Mouse (Mus musculus) cerebellum, adult 9-11 months (tissue): ENCODE measurements at regions not wholly inside any gene's neighbourhood (a gene's known extent, or its start where the extent isn't known, plus 50 kb on each side); places are given as distances from the start of the nearest gene placed in this dataset.
A peak's percentile ranks its signal among the peaks of the same experiment; 100 is the strongest.

ENCODE experiments used
- DNase-seq: peaks from one replicate; pipeline ENCODE4 v3.0.0; 2022

DNA sequence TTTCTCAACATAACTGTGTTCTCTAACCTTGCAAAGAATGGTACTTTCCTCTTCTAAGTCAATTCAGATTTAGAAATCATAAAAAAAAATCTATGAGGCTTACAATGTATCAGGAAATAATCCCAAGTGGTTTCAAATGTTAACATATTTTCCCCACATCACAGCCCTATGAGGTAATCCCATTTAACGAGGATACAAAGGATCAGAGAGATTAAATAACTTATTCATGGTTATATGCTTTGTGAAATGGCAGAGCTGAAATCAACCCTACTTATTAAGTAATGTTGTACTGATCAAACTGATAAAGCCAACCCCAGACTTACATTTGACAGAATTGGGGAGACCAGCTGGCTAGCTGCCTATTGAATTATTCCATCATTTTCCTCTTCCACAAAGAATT is 614.4 kb downstream of the Ntrk3 start:
- no peak for DNase-seq

GRCm38 (mm10) chr7:78121151-78121486 is 616.7 kb downstream of the Ntrk3 start:
- DNase-seq = no peak

DNA sequence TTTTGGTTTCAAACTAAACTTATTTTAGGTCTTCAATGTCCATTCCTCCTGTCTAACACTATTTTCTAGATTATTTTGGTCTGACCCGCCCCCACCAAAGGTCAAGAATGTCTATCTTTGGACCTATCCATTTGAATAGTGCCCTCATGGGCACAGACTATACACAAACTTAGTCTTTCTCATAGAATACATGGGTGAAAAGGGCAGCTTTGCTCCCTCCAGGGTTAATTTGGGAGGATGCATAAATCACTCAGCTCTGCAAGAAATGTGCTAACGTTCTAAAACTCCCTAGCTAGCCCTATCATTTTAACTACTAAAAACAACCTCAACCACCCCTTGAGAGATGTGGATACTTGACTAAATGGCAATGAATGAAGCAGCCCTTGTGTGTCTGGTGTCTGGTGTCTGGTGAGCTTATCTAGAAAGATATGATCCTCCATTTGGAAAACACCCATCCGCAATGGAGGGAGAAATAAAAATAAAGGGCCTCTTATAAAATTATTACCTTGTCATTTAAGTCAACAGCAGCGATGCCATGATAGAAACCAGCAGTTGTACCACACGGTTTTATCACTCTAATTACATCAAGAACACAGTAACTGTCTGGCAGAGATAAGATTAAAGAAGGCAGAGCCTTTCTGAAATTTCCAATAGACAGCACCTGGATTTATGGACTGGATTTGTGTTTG is 617.2 kb downstream of the Ntrk3 start:
- no peak for DNase-seq

- no peak for DNase-seq
These were observed 618.0 kb downstream of the Ntrk3 start for GRCm38 (mm10) chr7:78119809-78120208.

GRCm38 (mm10) chr7:78111291-78111690 is 626.5 kb downstream of the Ntrk3 start:
- no peak for DNase-seq

DNA sequence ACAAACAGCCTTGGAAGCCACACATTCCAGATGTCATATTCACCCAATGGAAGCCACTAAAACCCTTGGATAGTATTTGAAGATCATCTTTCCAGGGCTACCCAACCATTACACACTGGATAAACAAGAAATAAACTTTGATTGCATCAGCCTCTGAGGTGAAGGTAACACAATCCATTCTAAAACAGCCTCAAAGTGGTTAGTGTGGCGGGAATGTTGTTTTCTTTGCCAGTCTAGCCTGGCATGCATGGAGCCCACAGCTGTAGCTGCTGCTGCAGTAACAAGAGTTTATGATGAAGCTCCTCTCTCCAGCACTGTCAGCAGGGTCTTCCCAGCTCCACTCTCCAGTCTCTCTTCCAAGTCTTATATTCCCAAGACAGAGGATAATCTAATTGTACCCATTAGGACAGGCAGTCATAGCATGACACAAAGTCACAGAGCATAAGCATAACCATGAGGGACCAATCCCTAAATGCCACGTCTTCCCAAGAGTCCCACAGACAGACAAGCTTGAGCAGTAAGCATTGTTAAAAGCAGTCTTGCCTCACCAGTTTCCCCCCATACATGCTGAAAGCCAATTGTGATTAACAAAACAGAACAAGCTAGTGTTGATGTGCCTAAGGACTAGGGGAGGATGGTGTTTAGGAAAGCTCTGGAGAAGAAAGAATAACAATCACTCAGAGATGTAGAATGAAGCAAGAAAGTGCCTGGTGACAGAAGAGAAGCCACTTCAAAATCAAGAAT is 634.1 kb downstream of the Ntrk3 start:
- no peak for DNase-seq

DNA sequence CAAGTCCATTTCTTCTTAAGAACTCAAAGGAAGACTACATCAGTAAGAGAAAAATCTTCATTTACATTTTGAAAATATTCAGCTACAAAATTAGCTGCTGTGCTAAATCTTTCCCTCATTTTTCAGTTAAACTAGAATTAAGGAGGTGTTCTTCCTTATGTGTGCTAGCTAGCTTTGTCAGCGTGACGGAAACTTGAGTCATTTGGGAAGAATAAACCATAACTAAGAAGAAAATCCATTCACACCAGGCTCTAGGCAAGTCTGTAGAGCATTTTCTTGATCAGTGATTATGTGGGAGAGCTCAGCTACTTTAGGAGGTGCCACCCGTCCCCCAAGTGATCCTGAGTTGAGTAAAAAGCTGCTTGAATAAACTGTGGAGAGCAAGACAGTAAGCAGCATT is 635.4 kb downstream of the Ntrk3 start:
- DNase-seq = no peak

DNA sequence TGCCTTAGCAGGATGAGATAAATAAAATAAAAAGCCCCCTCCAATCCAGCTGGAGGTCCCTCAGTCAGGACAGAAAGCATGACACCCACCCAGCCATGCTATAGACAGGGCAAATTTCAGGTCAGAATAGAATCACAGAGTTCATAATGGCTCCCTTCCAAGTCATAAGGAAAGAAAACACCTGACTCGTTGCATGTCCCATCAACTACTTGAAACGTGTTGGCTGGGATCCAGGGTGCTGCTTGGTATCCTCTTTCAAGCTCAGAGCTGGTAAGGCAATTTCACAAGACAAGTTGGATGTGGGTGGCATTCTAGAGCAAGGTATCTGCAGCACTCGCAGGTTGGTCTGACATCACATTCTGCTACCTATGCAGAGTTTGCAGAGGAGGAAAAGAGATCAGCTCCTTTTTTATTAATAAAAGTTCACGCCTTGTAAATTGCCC is 651.2 kb downstream of the Ntrk3 start:
- DNase-seq = no peak

DNA sequence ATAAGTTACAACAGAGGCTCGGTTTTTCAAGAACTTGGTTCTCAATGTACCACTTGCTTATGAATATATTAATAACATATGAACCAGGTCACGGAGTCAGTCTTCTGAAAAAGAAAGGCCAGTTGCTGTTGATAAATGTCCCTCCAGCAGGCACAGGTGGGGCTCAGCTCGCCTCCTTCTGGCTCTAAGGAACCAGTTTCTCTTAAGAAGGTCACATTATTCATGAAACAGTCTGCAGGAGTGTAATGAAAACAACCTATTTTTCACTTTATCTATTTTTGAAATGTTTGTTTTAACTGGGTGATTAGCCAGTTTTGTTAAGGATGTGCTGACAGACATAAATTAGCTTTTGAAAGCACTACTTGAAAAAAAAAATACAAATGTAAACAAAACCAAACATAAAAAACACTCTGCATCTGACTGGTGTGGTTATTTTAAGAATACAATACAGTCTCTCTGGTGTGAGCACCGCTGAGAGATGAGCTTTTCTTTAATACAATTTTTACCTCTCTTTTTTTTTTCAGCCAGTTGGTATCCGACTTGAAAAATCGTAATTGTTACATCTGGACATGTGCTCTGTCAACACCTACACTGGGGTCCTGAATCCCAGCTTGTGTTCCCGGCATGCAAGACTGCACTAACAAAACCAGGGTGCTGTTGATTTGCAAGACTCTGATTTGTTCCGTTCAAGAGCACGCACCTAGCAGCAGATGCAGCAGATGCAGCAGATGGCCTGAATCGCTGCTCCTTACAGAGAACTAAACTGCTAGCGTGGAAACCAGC is 651.8 kb downstream of the Ntrk3 start:
- DNase-seq = no peak

DNA sequence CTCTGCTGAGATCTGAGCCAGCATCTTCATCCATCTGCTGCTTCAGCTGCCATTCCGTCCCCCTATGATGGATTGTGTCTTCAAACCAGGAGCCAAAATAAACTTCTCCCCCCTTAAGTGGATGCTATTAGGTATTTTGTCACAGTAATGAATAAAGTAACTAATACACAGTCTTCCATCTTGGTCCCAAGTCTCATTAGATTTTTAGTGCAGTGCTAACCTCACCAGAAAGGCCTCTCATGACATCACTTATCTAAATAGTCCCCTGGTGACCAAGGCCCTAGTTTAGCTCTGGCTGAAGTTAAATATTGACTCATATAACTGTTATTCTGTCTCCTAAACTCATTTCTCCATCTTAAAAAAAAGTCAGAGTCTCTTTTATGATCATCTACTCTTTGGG is 658.1 kb downstream of the Ntrk3 start:
- DNase-seq = no peak

DNA sequence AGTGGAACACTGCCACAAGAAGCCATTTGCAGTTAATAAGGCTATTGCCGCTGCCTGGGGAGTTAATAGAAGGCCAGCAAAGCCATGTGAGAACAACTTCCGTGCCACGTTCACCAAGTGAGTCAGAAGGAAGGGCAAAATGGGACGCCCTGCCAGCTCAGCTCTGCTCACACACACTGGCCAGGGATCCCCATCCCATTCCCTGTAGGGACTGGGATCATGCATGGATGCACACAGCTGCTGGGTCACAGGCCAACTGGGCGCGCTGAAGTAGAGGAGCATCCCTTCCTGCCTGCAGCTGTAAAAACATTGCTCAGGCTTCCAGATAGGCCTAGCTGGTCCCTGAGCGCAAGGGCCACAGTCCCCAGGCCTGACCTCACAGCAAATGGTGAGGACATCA is 666.7 kb downstream of the Ntrk3 start:
- peak; percentile 7 for DNase-seq

DNA sequence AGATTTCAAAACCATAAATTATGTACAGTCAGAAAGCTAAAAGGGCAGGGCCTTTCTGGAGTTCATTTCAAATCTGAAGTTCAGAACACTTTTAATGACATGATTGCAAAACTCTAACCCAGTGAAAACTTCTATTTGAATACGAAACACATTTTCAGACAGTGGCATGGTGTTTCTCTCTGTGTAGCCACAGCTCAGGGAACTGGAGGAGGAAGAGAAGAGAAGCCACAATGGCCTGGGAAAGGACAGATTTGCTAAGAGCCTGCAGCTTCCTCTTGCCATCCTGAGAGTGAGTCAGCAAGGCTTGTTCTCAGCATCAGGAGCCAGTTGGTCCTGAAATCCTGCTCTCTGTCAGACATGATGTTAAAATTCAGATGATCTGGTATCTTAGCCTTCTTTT is 676.2 kb downstream of the Ntrk3 start:
- no peak for DNase-seq

DNA sequence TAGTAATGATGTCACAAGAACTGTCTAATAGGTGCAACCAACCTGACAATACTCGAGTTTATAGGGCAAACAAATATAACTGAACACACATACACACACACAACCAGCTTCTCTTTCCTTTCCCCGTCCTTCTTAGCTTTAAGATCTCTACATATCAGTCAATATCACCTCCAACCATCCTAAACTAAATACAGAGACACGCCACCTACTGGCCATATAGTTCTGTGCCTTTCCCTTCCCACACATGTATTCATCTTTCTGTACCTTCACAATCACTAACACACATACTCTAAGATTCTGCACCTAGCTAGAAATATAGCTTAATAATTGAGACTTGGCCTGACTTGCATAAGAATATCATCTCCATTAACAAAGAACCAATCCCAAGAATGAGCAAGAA is 688.2 kb downstream of the Ntrk3 start:
- no peak for DNase-seq

DNA sequence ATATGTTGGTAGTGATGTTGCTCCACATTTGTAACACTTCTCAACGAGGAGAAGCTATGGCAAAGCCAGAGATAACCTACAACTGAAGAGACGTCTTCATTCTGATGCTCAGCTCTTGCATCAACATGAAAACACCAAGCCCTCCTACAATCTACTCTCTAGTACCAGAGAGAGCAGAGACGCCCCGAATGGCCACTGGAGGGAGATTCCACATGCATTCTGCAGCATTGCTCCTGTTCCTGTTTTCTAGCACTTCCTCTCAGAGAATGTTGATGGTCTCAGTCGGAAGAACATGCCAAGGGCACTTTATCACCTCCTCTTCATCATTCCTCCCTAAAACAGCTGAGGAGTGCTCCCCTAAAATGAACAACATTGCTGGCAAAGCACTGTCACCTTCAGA is 692.4 kb downstream of the Ntrk3 start:
- no peak for DNase-seq

DNA sequence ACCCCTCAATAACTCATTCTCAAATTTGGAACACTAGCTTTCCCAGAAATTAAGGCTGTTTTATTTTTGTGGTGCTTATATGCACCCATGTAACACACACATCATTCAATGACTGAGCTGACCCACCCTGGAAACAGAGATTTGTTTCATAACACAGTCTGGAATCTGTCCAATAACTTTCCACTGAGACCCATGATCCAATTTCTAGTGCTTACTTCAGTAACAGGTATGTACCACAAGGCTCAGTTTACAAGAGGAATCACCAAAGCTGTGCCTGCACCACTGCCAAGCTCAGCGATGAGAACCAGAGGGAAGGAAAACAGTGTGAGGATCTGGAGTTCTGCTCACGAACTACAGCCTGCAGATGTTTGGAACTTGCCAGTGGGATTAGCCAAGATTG is 706.8 kb downstream of the Ntrk3 start:
- DNase-seq = no peak

DNA sequence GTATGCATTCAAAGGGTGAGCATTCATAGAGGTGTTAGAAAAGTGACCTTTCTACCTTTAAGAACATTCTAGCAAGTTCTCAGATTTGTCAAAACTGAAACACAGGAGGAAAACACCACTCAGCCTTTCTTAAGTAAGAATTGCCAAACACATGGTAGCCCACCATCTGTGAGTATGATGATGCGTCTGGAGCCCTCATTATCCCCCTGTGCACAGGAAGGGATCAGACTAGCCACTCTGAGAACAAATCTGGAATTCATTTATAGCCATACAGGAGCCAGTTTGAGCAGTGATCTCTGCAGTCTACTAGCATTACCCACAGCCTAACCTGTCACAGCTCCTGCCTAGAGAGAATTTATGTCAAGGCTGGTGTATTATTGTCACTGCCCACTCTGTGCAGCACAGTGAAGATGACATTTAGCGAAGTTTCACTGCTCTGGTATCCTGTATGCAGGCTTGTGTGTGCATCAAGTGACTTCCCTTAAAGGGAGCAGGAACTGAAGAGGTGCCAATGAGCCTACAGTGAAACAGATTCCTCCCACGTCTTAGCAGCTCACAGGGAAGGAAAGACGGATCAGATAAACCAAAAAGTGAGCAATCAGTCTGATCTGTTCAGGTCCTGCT is 710.7 kb downstream of the Ntrk3 start:
- DNase-seq = no peak

DNA sequence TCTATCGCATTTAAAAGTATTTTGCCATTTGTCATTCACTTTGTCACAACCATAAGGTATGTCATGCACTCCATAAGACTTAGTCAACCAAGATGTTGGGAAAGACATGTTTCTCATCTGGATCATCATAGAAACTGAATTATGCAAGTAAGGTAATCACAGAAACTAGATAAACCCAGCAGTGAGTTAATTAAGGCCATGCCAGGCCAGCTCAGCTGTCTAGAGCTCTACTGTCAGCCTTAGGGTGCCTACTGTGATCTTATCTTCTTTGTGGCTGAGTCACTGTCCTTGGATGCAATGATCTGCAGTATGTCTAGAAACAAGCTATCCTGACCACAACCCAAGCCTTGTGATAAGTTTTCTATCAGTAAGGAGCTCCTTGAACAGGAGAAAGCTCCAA is 714.2 kb downstream of the Ntrk3 start:
- no peak for DNase-seq

DNA sequence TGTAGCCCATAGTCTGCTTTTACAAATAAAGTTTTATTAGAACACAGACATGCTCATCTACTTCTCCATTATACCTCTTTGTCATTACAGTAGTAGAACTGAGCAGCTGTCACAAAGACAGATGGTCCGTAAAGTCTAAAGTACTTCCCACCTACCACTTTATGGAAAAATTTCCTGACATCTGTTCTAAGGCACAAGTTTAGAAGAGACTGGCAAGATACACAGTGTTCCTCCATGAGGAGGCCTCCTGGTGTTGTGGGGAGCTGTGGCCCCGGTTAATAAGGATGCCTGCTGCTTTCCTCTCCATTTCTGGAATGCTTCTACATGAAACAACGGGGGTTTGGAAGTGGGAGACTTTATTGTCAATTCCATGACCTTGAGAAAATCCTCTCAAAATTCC is 714.7 kb downstream of the Ntrk3 start:
- DNase-seq = no peak

GRCm38 (mm10) chr7:78013631-78014030 is 724.2 kb downstream of the Ntrk3 start:
- DNase-seq = no peak

DNA sequence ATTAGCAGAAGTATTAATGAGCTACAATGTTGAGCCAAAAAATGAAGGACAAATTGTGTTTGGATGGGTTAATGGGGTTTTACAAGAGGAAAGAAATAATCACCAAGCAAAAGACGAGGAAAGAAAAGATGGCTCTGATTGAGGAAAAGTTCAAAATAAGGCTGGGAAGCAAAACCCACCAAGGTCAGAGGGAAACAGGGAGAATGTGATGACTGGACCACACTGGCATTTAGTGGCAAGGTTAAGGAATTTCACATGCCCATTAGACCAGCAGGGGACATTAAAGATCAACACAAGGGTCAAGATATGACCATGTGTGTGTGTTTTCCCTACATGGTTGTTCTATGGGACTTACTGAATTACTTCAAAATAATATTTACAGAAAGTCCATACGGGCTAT is 734.7 kb downstream of the Ntrk3 start:
- DNase-seq = no peak

DNA sequence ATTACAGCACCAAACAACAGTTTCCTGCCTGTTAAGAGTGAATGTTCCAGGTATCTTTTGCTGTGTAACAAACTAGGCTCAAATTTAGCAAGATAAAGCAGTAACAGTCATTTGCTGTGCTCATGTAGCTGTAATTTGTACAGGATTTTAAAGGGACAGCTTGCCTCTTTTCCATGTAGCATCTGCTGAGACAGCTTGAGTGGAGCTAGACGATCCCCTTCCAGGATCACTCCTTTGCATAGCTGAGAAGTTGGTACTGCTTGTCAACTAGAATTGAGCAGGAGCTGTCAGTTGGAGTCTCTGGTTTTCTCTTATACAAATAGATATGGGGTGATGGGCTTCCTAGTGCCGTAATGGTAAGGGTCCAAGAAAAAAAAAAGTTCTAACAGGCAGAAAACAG is 744.0 kb downstream of the Ntrk3 start:
- DNase-seq = no peak

DNA sequence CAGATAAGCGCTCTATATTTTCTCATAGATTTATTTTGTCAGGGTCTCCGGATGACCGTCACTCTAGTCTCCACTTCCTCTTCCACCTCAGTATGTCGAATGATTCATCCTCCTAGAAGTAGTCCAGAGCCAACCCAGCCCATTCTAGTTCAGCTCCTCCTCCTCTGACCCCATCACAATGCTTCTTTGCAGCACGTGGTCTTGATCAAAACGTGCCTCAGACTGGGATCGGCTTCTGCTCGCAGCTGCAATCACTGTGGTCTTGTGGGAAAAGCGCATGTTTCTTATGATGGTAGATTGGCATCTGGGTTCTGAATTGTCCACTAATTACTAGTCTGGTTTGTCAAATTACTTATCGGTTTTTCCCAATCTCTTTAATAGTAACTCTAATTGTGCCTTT is 747.7 kb downstream of the Ntrk3 start:
- no peak for DNase-seq

DNA sequence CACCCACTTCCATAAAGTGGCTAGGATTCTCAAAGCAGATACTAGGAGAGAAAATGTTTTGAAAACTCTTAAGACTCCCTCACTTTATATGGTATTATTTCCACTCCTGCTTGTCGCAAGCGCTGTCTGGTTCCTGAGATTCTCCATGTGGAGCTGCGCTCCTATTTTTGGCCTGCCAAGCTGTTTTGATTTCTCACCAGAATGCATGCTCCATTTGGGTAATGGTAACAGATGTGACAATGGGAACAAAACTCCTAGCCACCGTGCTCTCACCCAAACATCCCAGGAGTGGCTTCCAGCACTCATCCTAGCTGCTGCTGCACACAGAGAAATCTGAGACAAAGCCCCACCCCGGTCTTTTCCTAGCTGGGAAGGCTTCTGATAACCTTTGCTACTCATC is 749.6 kb downstream of the Ntrk3 start:
- no peak for DNase-seq

DNA sequence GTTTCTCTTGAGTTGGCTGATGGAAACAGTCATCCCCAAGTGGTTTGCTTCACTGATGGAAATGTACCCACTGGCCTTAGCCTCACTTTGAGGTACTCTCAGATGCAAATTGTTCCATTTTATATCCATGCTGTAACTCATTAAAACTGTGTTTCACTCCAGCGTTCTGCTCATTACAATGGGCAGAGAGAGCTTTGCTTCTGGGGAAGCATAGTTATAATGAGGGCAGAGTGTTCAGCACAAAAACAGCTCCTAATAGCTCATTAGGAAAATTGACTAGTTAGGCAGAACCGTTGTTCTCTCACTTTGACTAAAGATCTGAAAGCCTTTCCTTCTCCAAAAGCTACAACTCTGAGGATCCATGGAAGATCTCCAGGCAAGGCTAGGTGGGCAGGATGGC is 771.2 kb downstream of the Ntrk3 start:
- DNase-seq = no peak
